Mouse (Mus musculus): ENCODE data around the gene Ddx43.

DNA sequence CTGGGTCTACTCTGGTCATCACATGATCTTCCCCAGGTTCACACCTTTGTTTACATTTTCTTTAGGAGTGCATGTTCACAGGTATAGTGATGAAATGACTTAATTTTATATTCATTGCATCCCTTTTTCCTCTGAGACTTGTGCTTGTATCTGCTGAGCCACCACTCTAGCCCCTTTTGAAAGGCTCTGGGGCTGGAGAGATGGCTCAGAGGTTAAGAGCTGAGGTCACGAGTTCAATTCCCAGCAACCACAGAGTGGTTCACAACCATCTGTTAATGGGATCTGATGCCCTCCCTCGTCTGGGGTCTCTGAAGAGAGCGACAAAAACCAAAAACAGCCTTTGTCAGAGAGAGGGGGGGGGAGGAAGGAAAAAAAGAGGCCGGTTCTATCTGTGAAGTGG is 20.1 kb upstream of the Ddx43 start:
- TF ChIP-seq POLR2A (IDR thresholded peaks at IDR 0.05; ENCODE audit: low read depth, low read length): no peak
- TF ChIP-seq CTCF (conservative IDR thresholded peaks at IDR 0.05; ENCODE audit: insufficient read depth, insufficient read length, low read depth, low read length): no peak
